Mouse (Mus musculus): ENCODE data around the gene Zdhhc15.

DNA sequence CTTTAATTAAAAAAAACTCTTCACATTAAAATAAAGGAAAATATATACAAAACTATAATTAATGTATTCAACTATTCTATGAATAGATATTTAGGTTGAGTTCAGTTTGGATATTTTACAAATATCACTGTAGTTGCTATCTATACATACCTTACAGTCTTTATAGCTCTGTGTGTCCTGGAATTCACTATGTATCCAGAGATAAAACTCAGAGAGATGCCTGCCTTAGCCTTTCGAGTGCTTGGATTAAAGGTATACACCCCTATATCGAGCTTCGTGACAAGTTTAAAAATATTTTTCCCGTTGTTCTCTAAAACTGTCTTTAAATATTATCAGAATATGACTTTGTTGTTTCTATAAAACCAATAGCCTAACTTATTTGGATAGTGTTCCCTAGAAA, 128.2 kb downstream of the Zdhhc15 start:
- TF ChIP-seq CTCF (IDR thresholded peaks at IDR 0.05; ENCODE audit: low read depth, low read length): no peak
- TF ChIP-seq POLR2A (IDR thresholded peaks at IDR 0.05; ENCODE audit: insufficient read depth, low read length): no peak
